ENCODE assay signal across 27 mouse cellular contexts in genomic region chr2:149904405-149904804, GRCm38 (mm10).
"Had no signal": no experiment of that assay in that cellular context is flagged by ENCODE, and none has a peak within 500 bp of the region (broad histone marks: within the 10 kb centered on the region; RNA-seq: fewer than 3 reads in every experiment).

No protein-coding gene starts in this region.

- H3K27me3 ChIP-seq: heart, embryonic 13.5 days; heart, embryonic 15.5 days; hindbrain, embryonic 12.5 days; intestine, embryonic 15.5 days; limb, embryonic 12.5 days; liver, embryonic 13.5 days had no signal

- H3K27ac ChIP-seq: heart, adult 2 months; heart, embryonic 13.5 days; heart, embryonic 15.5 days; hindbrain, embryonic 10.5 days; hindbrain, embryonic 12.5 days; hindbrain, embryonic 14.5 days; intestine, embryonic 15.5 days; layer of hippocampus, adult 2 months; left cerebral cortex, adult 2 months; limb, embryonic 10.5 days; limb, embryonic 12.5 days; liver, embryonic 13.5 days had no signal

- H3K9me3 ChIP-seq: heart, embryonic 13.5 days; heart, embryonic 15.5 days; hindbrain, embryonic 10.5 days; hindbrain, embryonic 12.5 days; intestine, embryonic 15.5 days; limb, embryonic 10.5 days; limb, embryonic 12.5 days; liver, embryonic 13.5 days had no signal

- H3K36me3 ChIP-seq: heart, embryonic 13.5 days; heart, embryonic 15.5 days; hindbrain, embryonic 10.5 days; hindbrain, embryonic 12.5 days; intestine, embryonic 15.5 days; limb, embryonic 10.5 days; limb, embryonic 12.5 days; liver, embryonic 13.5 days had no signal

- H3K9ac ChIP-seq: heart, embryonic 13.5 days; heart, embryonic 15.5 days; hindbrain, embryonic 12.5 days; hindbrain, embryonic 14.5 days; intestine, embryonic 15.5 days; limb, embryonic 12.5 days; liver, embryonic 13.5 days had no signal

- DNase-seq: gastrocnemius, postnatal 14 days; gastrocnemius, postnatal 36 days; heart, adult 2 months; heart, postnatal 14 days; heart, postnatal 4 days; kidney, adult 18-20 months; kidney, adult 8-10 months; kidney, postnatal 10 days; kidney, postnatal 25 days; kidney, postnatal 4 days; liver; liver, embryonic 13.5 days had no signal

- H3K4me2 ChIP-seq: heart, embryonic 11.5 days; heart, embryonic 13.5 days; heart, embryonic 15.5 days; hindbrain, embryonic 12.5 days; hindbrain, embryonic 14.5 days; intestine, embryonic 15.5 days; limb, embryonic 12.5 days; liver, embryonic 11.5 days; liver, embryonic 13.5 days had no signal

- H3K4me1 ChIP-seq: heart, embryonic 13.5 days; heart, embryonic 15.5 days; hindbrain, embryonic 10.5 days; hindbrain, embryonic 12.5 days; intestine, embryonic 15.5 days; limb, embryonic 10.5 days; limb, embryonic 12.5 days; liver, embryonic 13.5 days had no signal

- ATAC-seq: hindbrain, embryonic 16.5 days; inflammation-experienced regulatory T-cells, adult 6 months; intestine, embryonic 15.5 days; intestine, postnatal 0 days had no signal

- H3K4me3 ChIP-seq: heart, adult 2 months; heart, embryonic 13.5 days; heart, embryonic 15.5 days; hindbrain, embryonic 10.5 days; hindbrain, embryonic 12.5 days; intestine, embryonic 15.5 days; layer of hippocampus, adult 2 months; left cerebral cortex, adult 2 months; limb, embryonic 10.5 days; limb, embryonic 12.5 days; liver, embryonic 13.5 days had no signal
